Comparison of ENCODE assay signal across 15 mouse cellular contexts in the genomic region with DNA sequence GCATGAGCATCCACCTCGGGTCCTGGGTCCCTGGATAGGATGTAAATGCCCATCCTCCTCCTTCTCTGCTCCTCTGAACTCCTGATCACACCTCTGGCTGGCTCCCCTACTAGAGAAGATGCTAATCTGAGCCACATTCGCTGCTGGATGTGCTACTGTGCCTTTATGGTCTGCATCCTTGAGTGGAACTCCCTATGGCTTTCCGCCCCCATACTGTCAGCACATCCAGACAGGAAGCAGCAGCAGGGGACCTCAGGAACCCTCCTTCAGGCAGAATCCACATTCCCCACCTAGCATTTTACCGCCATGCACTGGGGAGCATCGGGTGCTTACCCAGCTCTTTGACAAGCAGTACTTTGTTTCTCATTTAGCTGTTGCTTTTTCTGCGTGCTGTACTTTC.
"Had no signal": no experiment of that assay in that cellular context is flagged by ENCODE, and none has a peak within 500 bp of the region (broad histone marks: within the 10 kb centered on the region; RNA-seq: fewer than 3 reads in every experiment).

No protein-coding gene starts in this region.

- H3K9me3 ChIP-seq: midbrain, embryonic 10.5 days; midbrain, embryonic 12.5 days; neural tube, embryonic 12.5 days; stomach, embryonic 15.5 days had no signal

- H3K4me3 ChIP-seq: midbrain, embryonic 10.5 days; midbrain, embryonic 12.5 days; neural tube, embryonic 12.5 days; stomach, embryonic 15.5 days had no signal

- H3K4me1 ChIP-seq: midbrain, embryonic 10.5 days; midbrain, embryonic 12.5 days; neural tube, embryonic 12.5 days; stomach, embryonic 15.5 days had no signal

- H3K36me3 ChIP-seq: midbrain, embryonic 10.5 days; midbrain, embryonic 12.5 days; neural tube, embryonic 12.5 days; stomach, embryonic 15.5 days had no signal

- DNase-seq: lung, adult 18-20 months; lung, embryonic 14.5 days; lung, postnatal 10 days; lung, postnatal 4 days; midbrain, embryonic 14.5 days; right cerebral cortex, postnatal 14 days; thymus, adult 2 months; thymus, postnatal 25 days; thymus, postnatal 4 days had no signal

- H3K27me3 ChIP-seq: neural tube, embryonic 12.5 days; stomach, embryonic 15.5 days had no signal

- H3K4me2 ChIP-seq: lung, embryonic 14.5 days; midbrain, embryonic 12.5 days; neural tube, embryonic 12.5 days; stomach, embryonic 15.5 days had no signal

- H3K9ac ChIP-seq: liver, embryonic 14.5 days; lung, embryonic 14.5 days; midbrain, embryonic 12.5 days; neural tube, embryonic 12.5 days; stomach, embryonic 15.5 days had no signal

- H3K27ac ChIP-seq: liver, embryonic 14.5 days; midbrain, embryonic 10.5 days; midbrain, embryonic 12.5 days; neural tube, embryonic 12.5 days; stomach, embryonic 15.5 days; stomach, postnatal 0 days had no signal
